Mouse (Mus musculus) left cerebral cortex, postnatal 10 days (tissue): ENCODE measurements around the gene Gfra1. TPM values are rescaled to one million over a fixed set of nuclear protein-coding genes. Genes with fewer than 3 reads are reported as not detected.

ENCODE experiments used
- DNase-seq, 2 experiments: peaks; one replicate each; pipeline ENCODE4 v3.0.0; 2021 to 2022; ENCODE audit warnings: low spot score in 2 of 2, mixed read lengths in 1 of 2; ENCODE audit errors: extremely low spot score in 1 of 2
- intact Hi-C: fragments of 180-260 bp; cut with DNase I; formaldehyde crosslinking; loops from one replicate; pipeline ENCODE4 v1.15.1; 2025
- total RNA-seq, 2 experiments: library from RNA; stranded (reverse); gene quantifications; 2 replicates each; pipeline ENCODE4 v1.2.3; 2021

Gene Gfra1
- total RNA-seq, 2 experiments from 2014 or later, result 19.8 to 24.0 TPM

GRCm38 (mm10) chr19:58353260-58353870 lies 102.3 kb downstream of the Gfra1 start:
- intact Hi-C loops, result no loop called here
- no peak for DNase-seq

- no peak for DNase-seq
- intact Hi-C loops, result no loop called here
Observed at GRCm38 (mm10) chr19:58349890-58350408, 105.8 kb downstream of the Gfra1 start.

- no peak for DNase-seq
- intact Hi-C loops, result no loop called here
Observed at GRCm38 (mm10) chr19:58345137-58345536, 110.6 kb downstream of the Gfra1 start.

GRCm38 (mm10) chr19:58341351-58341750 lies 114.4 kb downstream of the Gfra1 start:
- intact Hi-C loops, result no loop called here
- DNase-seq, result no peak

- DNase-seq, result no peak
- intact Hi-C loops, result no loop called here
Observed at GRCm38 (mm10) chr19:58340221-58340620, 115.5 kb downstream of the Gfra1 start.

GRCm38 (mm10) chr19:58336802-58337201 lies 118.9 kb downstream of the Gfra1 start:
- no peak for DNase-seq
- intact Hi-C loops, result no loop called here

GRCm38 (mm10) chr19:58335585-58336530 lies 119.9 kb downstream of the Gfra1 start:
- DNase-seq, result no peak
- intact Hi-C loops, result no loop called here

GRCm38 (mm10) chr19:58329305-58329704 lies 126.4 kb downstream of the Gfra1 start:
- intact Hi-C loops, result no loop called here

GRCm38 (mm10) chr19:58328014-58328413 lies 127.7 kb downstream of the Gfra1 start:
- intact Hi-C loops, result no loop called here
- DNase-seq, result no peak

More at GRCm38 (mm10) chr19:58329305-58329704, 126.4 kb downstream of the Gfra1 start:
- DNase-seq, result peak in 1 of 2 experiments; percentile 23

- intact Hi-C loops, result loop anchor here (10.0 kb wide), 1 partner anchor 138 kb away; the partner anchor contains the start of gene Gfra1
- DNase-seq, result peak in 1 of 2 experiments; percentile 74
Observed at GRCm38 (mm10) chr19:58316474-58316873, 139.2 kb downstream of the Gfra1 start.

- DNase-seq, result no peak
- intact Hi-C loops, result loop anchor here (10.0 kb wide), 1 partner anchor 139 kb away; the partner anchor contains the start of gene Gfra1
Observed at GRCm38 (mm10) chr19:58315681-58316080, 140.0 kb downstream of the Gfra1 start.

GRCm38 (mm10) chr19:58314631-58315030 lies 141.1 kb downstream of the Gfra1 start:
- intact Hi-C loops, result loop anchor here (10.0 kb wide), 1 partner anchor 140 kb away; the partner anchor contains the start of gene Gfra1
- no peak for DNase-seq

GRCm38 (mm10) chr19:58313785-58314184 lies 141.9 kb downstream of the Gfra1 start:
- intact Hi-C loops, result loop anchor here (10.0 kb wide), 1 partner anchor 141 kb away; the partner anchor contains the start of gene Gfra1

GRCm38 (mm10) chr19:58312492-58312891 lies 143.2 kb downstream of the Gfra1 start:
- DNase-seq, result no peak
- intact Hi-C loops, result loop anchor here (10.0 kb wide), 1 partner anchor 142 kb away; the partner anchor contains the start of gene Gfra1

More at GRCm38 (mm10) chr19:58313785-58314184, 141.9 kb downstream of the Gfra1 start:
- DNase-seq, result no peak

- no peak for DNase-seq
- intact Hi-C loops, result loop anchor here (10.0 kb wide), 1 partner anchor 144 kb away; the partner anchor contains the start of gene Gfra1
Observed at GRCm38 (mm10) chr19:58310334-58311315, 145.1 kb downstream of the Gfra1 start.

- DNase-seq, result no peak
- intact Hi-C loops, result loop anchor here (10.0 kb wide), 1 partner anchor 145 kb away; the partner anchor contains the start of gene Gfra1
Observed at GRCm38 (mm10) chr19:58309620-58310275, 146.0 kb downstream of the Gfra1 start.

GRCm38 (mm10) chr19:58301105-58301504 lies 154.6 kb downstream of the Gfra1 start:
- intact Hi-C loops, result no loop called here
- no peak for DNase-seq
